Mouse (Mus musculus) thymus, adult 2 months (tissue): ENCODE measurements around the gene Usb1. TPM values are rescaled to one million over a fixed set of nuclear protein-coding genes. Genes with fewer than 3 reads are reported as not detected.

ENCODE experiments used
- DNase-seq: peaks from one replicate; pipeline ENCODE4 v3.0.0; 2021
- H3K27ac ChIP-seq: fragments of 200-500 bp; 2 replicates; pipeline ENCODE4 v1.5.1; 2012; ENCODE audit warnings: low read length, control low read depth; ENCODE audit not compliant: control insufficient read depth, insufficient read depth
- H3K27me3 ChIP-seq: fragments of 200-500 bp; 2 replicates; pipeline ENCODE4 v1.6.1; 2012; ENCODE audit warnings: mild to moderate bottlenecking, low read length, moderate library complexity, mixed read lengths; ENCODE audit not compliant: control insufficient read depth, insufficient read depth
- H3K36me3 ChIP-seq: fragments of 200-500 bp; 2 replicates; pipeline ENCODE4 v1.6.1; 2012; ENCODE audit warnings: mild to moderate bottlenecking, low read length, moderate library complexity; ENCODE audit not compliant: control insufficient read depth, insufficient read depth
- H3K4me1 ChIP-seq: fragments of 200-500 bp; replicated peaks from 2 replicates; pipeline ENCODE4 v1.6.1; 2012; ENCODE audit warnings: low read length; ENCODE audit not compliant: control insufficient read depth, insufficient read depth
- H3K4me3 ChIP-seq: fragments of 200-500 bp; 2 replicates; pipeline ENCODE4 v1.5.1; 2012; ENCODE audit warnings: mild to moderate bottlenecking, low read length, control low read depth, moderate library complexity; ENCODE audit not compliant: control insufficient read depth, insufficient read depth
- CTCF ChIP-seq: fragments of 200-500 bp; IDR thresholded peaks from 2 replicates; pipeline ENCODE4 v1.5.1; 2012; ENCODE audit warnings: mild to moderate bottlenecking, control low read depth, low read length, moderate library complexity, borderline replicate concordance; ENCODE audit not compliant: control insufficient read depth, poor library complexity, insufficient read depth; ENCODE audit errors: extremely low read depth
- POLR2A ChIP-seq: fragments of 200-500 bp; IDR thresholded peaks from 2 replicates; pipeline ENCODE4 v1.6.1; 2012; ENCODE audit warnings: mild to moderate bottlenecking, low read length, control low read depth, moderate library complexity; ENCODE audit not compliant: control insufficient read depth, poor library complexity, insufficient read depth; ENCODE audit errors: extremely low read depth
- WGBS: fragments of 180-500 bp; shearing (Covaris S2); methylation state at CpG from one replicate; pipeline ENCODE4 v1.1.7; 2018; 5-methylcytosine and 5-hydroxymethylcytosine counted together
- polyA plus RNA-seq: library from polyadenylated mRNA; depleted of rRNA; stranded (reverse); fragments of >200 nt; gene quantifications from 2 replicates; pipeline ENCODE4 v1.2.3, GENCODE M21; 2012

Usb1 gene
- polyA plus RNA-seq, 1 experiment, result 55.6 TPM

- 82% methylated on average over 6 of the region's 6 CpGs for WGBS
Measured at GRCm38 (mm10) chr8:95306431-95306830, 25.7 kb upstream of the Usb1 start, which contains the start of gene Cngb1. TSS of gene Cngb1 (minus strand) at chr8:95306585.

GRCm38 (mm10) chr8:95310342-95310970 is 21.6 kb upstream of the Usb1 start, which contains the start of gene Tepp:
TSS of gene Tepp (plus strand) at chr8:95310566.
- TF ChIP-seq CTCF (no peak), POLR2A (no peak)
- Histone ChIP-seq H3K27me3 (no peaks in the 10 kb centered on the region), H3K36me3 (no peaks in the 10 kb centered on the region), H3K4me1 (no peaks in the 10 kb centered on the region), H3K4me3 (no peak within 1 kb of the TSS), H3K27ac (no peak within 1 kb of the TSS)
- WGBS, result 94% methylated on average over 6 of the region's 6 CpGs
- no peak for DNase-seq

More at GRCm38 (mm10) chr8:95306431-95306830, 25.7 kb upstream of the Usb1 start, which contains the start of gene Cngb1:
- Histone ChIP-seq H3K27ac (no peak within 1 kb of the TSS), H3K4me1 (no peaks in the 10 kb centered on the region), H3K27me3 (no peaks in the 10 kb centered on the region), H3K4me3 (no peak within 1 kb of the TSS), H3K36me3 (no peaks in the 10 kb centered on the region)
- TF ChIP-seq POLR2A (no peak), CTCF (no peak)
- DNase-seq, result no peak

GRCm38 (mm10) chr8:95312836-95313235 is 19.2 kb upstream of the Usb1 start:
- Histone ChIP-seq H3K27ac (no peak overlapping the region), H3K36me3 (no peaks in the 10 kb centered on the region), H3K4me3 (no peak overlapping the region), H3K27me3 (no peaks in the 10 kb centered on the region), H3K4me1 (no peaks in the 10 kb centered on the region)
- TF ChIP-seq POLR2A (no peak), CTCF (no peak)
- 80% methylated on average over 18 of the region's 18 CpGs for WGBS
- DNase-seq, result no peak

- no peaks in the 10 kb centered on the region for H3K4me1 ChIP-seq
- H3K27me3 ChIP-seq, result no peaks in the 10 kb centered on the region
- TF ChIP-seq CTCF (no peak), POLR2A (no peak)
- 95% methylated on average over 6 of the region's 6 CpGs for WGBS
- H3K27ac ChIP-seq, result no peak overlapping the region
- H3K4me3 ChIP-seq, result no peak overlapping the region
- no peak for DNase-seq
- no peaks in the 10 kb centered on the region for H3K36me3 ChIP-seq
Measured at GRCm38 (mm10) chr8:95313857-95314256, 18.2 kb upstream of the Usb1 start.

- DNase-seq, result no peak
- TF ChIP-seq CTCF, result no peak
- no peak for TF ChIP-seq POLR2A
- Histone ChIP-seq H3K27me3 (no peaks in the 10 kb centered on the region), H3K36me3 (no peaks in the 10 kb centered on the region), H3K4me3 (no peak overlapping the region), H3K27ac (no peak overlapping the region), H3K4me1 (peaks cover under 1% of the 10 kb centered on the region; the same call in 1 of the 2 replicates)
- 60% methylated on average over 2 of the region's 2 CpGs for WGBS
Measured at GRCm38 (mm10) chr8:95314707-95315106, 17.4 kb upstream of the Usb1 start.

GRCm38 (mm10) chr8:95315350-95315749 is 16.7 kb upstream of the Usb1 start:
- no peak for TF ChIP-seq POLR2A
- TF ChIP-seq CTCF, result no peak
- DNase-seq, result no peak
- Histone ChIP-seq H3K4me3 (no peak overlapping the region), H3K4me1 (peaks cover 6% of the 10 kb centered on the region), H3K27me3 (no peaks in the 10 kb centered on the region), H3K27ac (no peak overlapping the region), H3K36me3 (no peaks in the 10 kb centered on the region)
- 97% methylated on average over 1 of the region's 1 CpGs for WGBS
